Mouse (Mus musculus): ENCODE measurements around the gene Ppard. TPM values are rescaled to one million over a fixed set of nuclear protein-coding genes. Genes with fewer than 3 reads are reported as not detected.
A peak's percentile ranks its signal among the peaks of the same experiment; 100 is the strongest.

Gene Ppard
- polyA plus RNA-seq, 1 experiment from 2014 or later, result 1.3 TPM

- no peak overlapping the region for H3K4me3 ChIP-seq (ENCODE audit: low read depth, low read length)
- H3K27me3 ChIP-seq (ENCODE audit: control insufficient read depth, insufficient read depth, low read length), result no peaks in the 10 kb centered on the region
- no peak overlapping the region for H3K9ac ChIP-seq (replicated peaks; ENCODE audit: low read depth, low read length)
- ATAC-seq (ENCODE audit: low read depth), result no peak
- 0 out of 2 replicates have a peak overlapping the region, but pooled peaks have one; percentile 16 for H3K4me2 ChIP-seq (ENCODE audit: low read depth, low read length)
- H3K9me3 ChIP-seq (ENCODE audit: control insufficient read depth, low read length), result no peaks in the 10 kb centered on the region
- no peak overlapping the region for H3K27ac ChIP-seq (ENCODE audit: low read depth, low read length)
- 87% methylated on average over 5 of the region's 5 CpGs for WGBS
- H3K4me1 ChIP-seq (ENCODE audit: control insufficient read depth, insufficient read depth, low read length), result peaks cover 6% of the 10 kb centered on the region; the same call in 1 of the 2 replicates
- H3K36me3 ChIP-seq (ENCODE audit: control insufficient read depth, insufficient read depth, low read length), result no peaks in the 10 kb centered on the region
Observed at GRCm38 (mm10) chr17:28234641-28235040, 2.1 kb downstream of the Ppard start.

GRCm38 (mm10) chr17:28235982-28236635 lies 3.6 kb downstream of the Ppard start:
- no peak for ATAC-seq (ENCODE audit: low read depth)
- Histone ChIP-seq H3K4me3 (ENCODE audit: low read depth, low read length) (no peak overlapping the region), H3K36me3 (ENCODE audit: control insufficient read depth, insufficient read depth, low read length) (no peaks in the 10 kb centered on the region), H3K9me3 (ENCODE audit: control insufficient read depth, low read length) (no peaks in the 10 kb centered on the region), H3K4me2 (ENCODE audit: low read depth, low read length) (no peak overlapping the region), H3K27ac (ENCODE audit: low read depth, low read length) (no peak overlapping the region), H3K9ac (replicated peaks; ENCODE audit: low read depth, low read length) (no peak overlapping the region), H3K4me1 (ENCODE audit: control insufficient read depth, insufficient read depth, low read length) (peaks cover 6% of the 10 kb centered on the region; the same call in 1 of the 2 replicates), H3K27me3 (ENCODE audit: control insufficient read depth, insufficient read depth, low read length) (no peaks in the 10 kb centered on the region)
- WGBS, result 77% methylated on average over 7 of the region's 7 CpGs

GRCm38 (mm10) chr17:28236636-28237015 lies 4.1 kb downstream of the Ppard start:
- Histone ChIP-seq H3K27ac (ENCODE audit: low read depth, low read length) (no peak overlapping the region), H3K9ac (replicated peaks; ENCODE audit: low read depth, low read length) (no peak overlapping the region), H3K4me1 (ENCODE audit: control insufficient read depth, insufficient read depth, low read length) (peaks cover 6% of the 10 kb centered on the region; the same call in 1 of the 2 replicates), H3K9me3 (ENCODE audit: control insufficient read depth, low read length) (no peaks in the 10 kb centered on the region), H3K27me3 (ENCODE audit: control insufficient read depth, insufficient read depth, low read length) (no peaks in the 10 kb centered on the region), H3K4me2 (ENCODE audit: low read depth, low read length) (no peak overlapping the region), H3K4me3 (ENCODE audit: low read depth, low read length) (no peak overlapping the region), H3K36me3 (ENCODE audit: control insufficient read depth, insufficient read depth, low read length) (no peaks in the 10 kb centered on the region)
- 87% methylated on average over 4 of the region's 4 CpGs for WGBS
- no peak for ATAC-seq (ENCODE audit: low read depth)

GRCm38 (mm10) chr17:28237362-28237761 lies 4.9 kb downstream of the Ppard start:
- Histone ChIP-seq H3K36me3 (ENCODE audit: control insufficient read depth, insufficient read depth, low read length) (no peaks in the 10 kb centered on the region), H3K4me3 (ENCODE audit: low read depth, low read length) (no peak overlapping the region), H3K9me3 (ENCODE audit: control insufficient read depth, low read length) (no peaks in the 10 kb centered on the region), H3K27me3 (ENCODE audit: control insufficient read depth, insufficient read depth, low read length) (no peaks in the 10 kb centered on the region), H3K27ac (ENCODE audit: low read depth, low read length) (0 out of 2 replicates have a peak overlapping the region, but pooled peaks have one; percentile 10), H3K9ac (replicated peaks; ENCODE audit: low read depth, low read length) (no peak overlapping the region), H3K4me2 (ENCODE audit: low read depth, low read length) (no peak overlapping the region), H3K4me1 (ENCODE audit: control insufficient read depth, insufficient read depth, low read length) (peaks cover 6% of the 10 kb centered on the region; the same call in 1 of the 2 replicates)
- 41% methylated on average over 5 of the region's 5 CpGs for WGBS
- no peak for ATAC-seq (ENCODE audit: low read depth)

GRCm38 (mm10) chr17:28237874-28238273 lies 5.4 kb downstream of the Ppard start:
- Histone ChIP-seq H3K27me3 (ENCODE audit: control insufficient read depth, insufficient read depth, low read length) (no peaks in the 10 kb centered on the region), H3K4me1 (ENCODE audit: control insufficient read depth, insufficient read depth, low read length) (peaks cover 4% of the 10 kb centered on the region; the same call in 1 of the 2 replicates), H3K4me2 (ENCODE audit: low read depth, low read length) (no peak overlapping the region), H3K9me3 (ENCODE audit: control insufficient read depth, low read length) (no peaks in the 10 kb centered on the region), H3K9ac (replicated peaks; ENCODE audit: low read depth, low read length) (no peak overlapping the region), H3K27ac (ENCODE audit: low read depth, low read length) (no peak overlapping the region), H3K36me3 (ENCODE audit: control insufficient read depth, insufficient read depth, low read length) (no peaks in the 10 kb centered on the region), H3K4me3 (ENCODE audit: low read depth, low read length) (no peak overlapping the region)
- WGBS, result 66% methylated on average over 6 of the region's 6 CpGs
- no peak for ATAC-seq (ENCODE audit: low read depth)

- H3K27me3 ChIP-seq (ENCODE audit: control insufficient read depth, insufficient read depth, low read length), result no peaks in the 10 kb centered on the region
Observed at GRCm38 (mm10) chr17:28240846-28241245, 8.3 kb downstream of the Ppard start.

GRCm38 (mm10) chr17:28242296-28242695 lies 9.8 kb downstream of the Ppard start:
- H3K9me3 ChIP-seq (ENCODE audit: control insufficient read depth, low read length), result no peaks in the 10 kb centered on the region
- H3K4me2 ChIP-seq (ENCODE audit: low read depth, low read length), result no peak overlapping the region
- no peak overlapping the region for H3K4me3 ChIP-seq (ENCODE audit: low read depth, low read length)
- H3K4me1 ChIP-seq (ENCODE audit: control insufficient read depth, insufficient read depth, low read length), result peaks cover 10% of the 10 kb centered on the region; the same call in 1 of the 2 replicates
- 90% methylated on average over 6 of the region's 6 CpGs for WGBS
- ATAC-seq (ENCODE audit: low read depth), result no peak
- H3K27me3 ChIP-seq (ENCODE audit: control insufficient read depth, insufficient read depth, low read length), result no peaks in the 10 kb centered on the region
- H3K9ac ChIP-seq (replicated peaks; ENCODE audit: low read depth, low read length), result no peak overlapping the region
- H3K36me3 ChIP-seq (ENCODE audit: control insufficient read depth, insufficient read depth, low read length), result no peaks in the 10 kb centered on the region
- H3K27ac ChIP-seq (ENCODE audit: low read depth, low read length), result no peak overlapping the region

More at GRCm38 (mm10) chr17:28240846-28241245, 8.3 kb downstream of the Ppard start:
- no peak overlapping the region for H3K4me2 ChIP-seq (ENCODE audit: low read depth, low read length)
- H3K36me3 ChIP-seq (ENCODE audit: control insufficient read depth, insufficient read depth, low read length), result no peaks in the 10 kb centered on the region
- 94% methylated on average over 5 of the region's 5 CpGs for WGBS
- no peak overlapping the region for H3K4me3 ChIP-seq (ENCODE audit: low read depth, low read length)
- H3K9ac ChIP-seq (replicated peaks; ENCODE audit: low read depth, low read length), result no peak overlapping the region
- H3K9me3 ChIP-seq (ENCODE audit: control insufficient read depth, low read length), result no peaks in the 10 kb centered on the region
- H3K4me1 ChIP-seq (ENCODE audit: control insufficient read depth, insufficient read depth, low read length), result peaks cover 10% of the 10 kb centered on the region; the same call in 1 of the 2 replicates
- no peak for ATAC-seq (ENCODE audit: low read depth)
- no peak overlapping the region for H3K27ac ChIP-seq (ENCODE audit: low read depth, low read length)

- no peak for ATAC-seq (ENCODE audit: low read depth)
- H3K4me1 ChIP-seq (ENCODE audit: control insufficient read depth, insufficient read depth, low read length), result peaks cover 12% of the 10 kb centered on the region; the same call in 1 of the 2 replicates
- no peaks in the 10 kb centered on the region for H3K9me3 ChIP-seq (ENCODE audit: control insufficient read depth, low read length)
- H3K4me3 ChIP-seq (ENCODE audit: low read depth, low read length), result no peak overlapping the region
- H3K27me3 ChIP-seq (ENCODE audit: control insufficient read depth, insufficient read depth, low read length), result no peaks in the 10 kb centered on the region
- H3K36me3 ChIP-seq (ENCODE audit: control insufficient read depth, insufficient read depth, low read length), result no peaks in the 10 kb centered on the region
- H3K9ac ChIP-seq (replicated peaks; ENCODE audit: low read depth, low read length), result no peak overlapping the region
- H3K4me2 ChIP-seq (ENCODE audit: low read depth, low read length), result no peak overlapping the region
- WGBS, result 88% methylated on average over 6 of the region's 6 CpGs
- peak overlapping the region; percentile 57; the same call in 1 of the 2 replicates for H3K27ac ChIP-seq (ENCODE audit: low read depth, low read length)
Observed at GRCm38 (mm10) chr17:28244214-28244613, 11.7 kb downstream of the Ppard start.

- Histone ChIP-seq H3K4me3 (ENCODE audit: low read depth, low read length) (no peak overlapping the region), H3K27ac (ENCODE audit: low read depth, low read length) (peak overlapping the region; percentile 57; the same call in 1 of the 2 replicates), H3K36me3 (ENCODE audit: control insufficient read depth, insufficient read depth, low read length) (no peaks in the 10 kb centered on the region), H3K4me2 (ENCODE audit: low read depth, low read length) (no peak overlapping the region), H3K9ac (replicated peaks; ENCODE audit: low read depth, low read length) (0 out of 2 replicates have a peak overlapping the region, but pooled peaks have one; percentile 12), H3K9me3 (ENCODE audit: control insufficient read depth, low read length) (no peaks in the 10 kb centered on the region), H3K27me3 (ENCODE audit: control insufficient read depth, insufficient read depth, low read length) (no peaks in the 10 kb centered on the region), H3K4me1 (ENCODE audit: control insufficient read depth, insufficient read depth, low read length) (peaks cover 12% of the 10 kb centered on the region; the same call in 1 of the 2 replicates)
- 36% methylated on average over 6 of the region's 6 CpGs for WGBS
- peak; percentile 84; the same call in 1 of the 2 replicates for ATAC-seq (ENCODE audit: low read depth)
Observed at GRCm38 (mm10) chr17:28244714-28245113, 12.2 kb downstream of the Ppard start.

Data from neural tube, embryonic 14.5 days (tissue).